Mouse (Mus musculus): ENCODE results near the gene Dyrk3.
A peak's percentile ranks its signal among the peaks of the same experiment; 100 is the strongest.

Dyrk3 gene

GRCm38 (mm10) chr1:131107575-131108308 is 30.4 kb downstream of the Dyrk3 start:
- DNase-seq = no peak

GRCm38 (mm10) chr1:131103776-131104424 is 34.2 kb downstream of the Dyrk3 start:
- no peak for DNase-seq

GRCm38 (mm10) chr1:131100808-131101207 is 37.3 kb downstream of the Dyrk3 start:
- DNase-seq = no peak

GRCm38 (mm10) chr1:131097700-131098094 is 40.4 kb downstream of the Dyrk3 start, which contains the start of gene Mapkapk2:
Gene Mapkapk2, minus strand, starts transcription at chr1:131097826.
- peak; percentile 92 for DNase-seq

- DNase-seq = peak; percentile 46
Observed at GRCm38 (mm10) chr1:131096803-131097699, 41.1 kb downstream of the Dyrk3 start.

- no peak for DNase-seq
Observed at GRCm38 (mm10) chr1:131096132-131096695, 41.9 kb downstream of the Dyrk3 start.

- DNase-seq = no peak
Observed at GRCm38 (mm10) chr1:131095574-131095973, 42.6 kb downstream of the Dyrk3 start.

- DNase-seq = no peak
Observed at GRCm38 (mm10) chr1:131093889-131094288, 44.3 kb downstream of the Dyrk3 start.

GRCm38 (mm10) chr1:131092846-131093245 is 45.3 kb downstream of the Dyrk3 start:
- DNase-seq = no peak

GRCm38 (mm10) chr1:131092173-131092572 is 46.0 kb downstream of the Dyrk3 start:
- DNase-seq = no peak

GRCm38 (mm10) chr1:131091481-131091880 is 46.7 kb downstream of the Dyrk3 start:
- DNase-seq = no peak

- no peak for DNase-seq
Observed at GRCm38 (mm10) chr1:131090877-131091276, 47.3 kb downstream of the Dyrk3 start.

- no peak for DNase-seq
Observed at GRCm38 (mm10) chr1:131090261-131090660, 47.9 kb downstream of the Dyrk3 start.

GRCm38 (mm10) chr1:131089525-131090127 is 48.5 kb downstream of the Dyrk3 start:
- no peak for DNase-seq

- no peak for DNase-seq
Observed at GRCm38 (mm10) chr1:131088547-131088946, 49.6 kb downstream of the Dyrk3 start.

- no peak for DNase-seq
Observed at GRCm38 (mm10) chr1:131086907-131087306, 51.2 kb downstream of the Dyrk3 start.

GRCm38 (mm10) chr1:131085957-131086739 is 52.0 kb downstream of the Dyrk3 start:
- DNase-seq = no peak

GRCm38 (mm10) chr1:131085272-131085671 is 52.9 kb downstream of the Dyrk3 start:
- no peak for DNase-seq

GRCm38 (mm10) chr1:131084289-131084688 is 53.9 kb downstream of the Dyrk3 start:
- DNase-seq = no peak

GRCm38 (mm10) chr1:131083609-131084008 is 54.5 kb downstream of the Dyrk3 start:
- DNase-seq = no peak

- no peak for DNase-seq
Observed at GRCm38 (mm10) chr1:131083122-131083521, 55.0 kb downstream of the Dyrk3 start.

GRCm38 (mm10) chr1:131080686-131081085 is 57.5 kb downstream of the Dyrk3 start:
- no peak for DNase-seq
